Mouse (Mus musculus) spleen, postnatal 14 days (tissue): ENCODE measurements around the gene Prg3.
A peak's percentile ranks its signal among the peaks of the same experiment; 100 is the strongest.

Experiments used
- DNase-seq, 2 experiments: peaks; one replicate each; pipeline ENCODE4 v3.0.0; 2021 to 2022; ENCODE audit warnings: low spot score in 2 of 2

Prg3 gene

DNA sequence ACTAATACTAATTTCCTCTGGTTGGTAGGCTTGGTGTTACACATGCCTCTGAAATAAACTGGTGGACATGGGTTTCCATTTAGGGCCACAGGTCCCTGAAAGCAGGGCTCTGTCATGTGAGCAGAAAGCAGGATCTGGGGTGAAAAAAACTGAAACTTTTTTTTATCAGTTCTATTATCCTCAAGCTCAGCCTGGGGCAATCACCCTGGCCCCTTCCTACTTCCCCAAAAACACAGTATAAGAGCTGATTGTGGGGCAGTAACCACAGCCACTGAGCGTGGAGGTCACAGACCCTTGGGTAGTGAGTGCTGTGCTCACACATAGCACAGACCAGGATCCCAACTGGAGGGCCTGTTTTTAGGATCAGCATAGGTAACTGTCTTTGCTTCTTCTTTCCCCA lies at the start of gene Prg3:
Prg3 (plus strand) TSS at position 286 of the 400 bp plus-strand sequence.
- no peak for DNase-seq

DNA sequence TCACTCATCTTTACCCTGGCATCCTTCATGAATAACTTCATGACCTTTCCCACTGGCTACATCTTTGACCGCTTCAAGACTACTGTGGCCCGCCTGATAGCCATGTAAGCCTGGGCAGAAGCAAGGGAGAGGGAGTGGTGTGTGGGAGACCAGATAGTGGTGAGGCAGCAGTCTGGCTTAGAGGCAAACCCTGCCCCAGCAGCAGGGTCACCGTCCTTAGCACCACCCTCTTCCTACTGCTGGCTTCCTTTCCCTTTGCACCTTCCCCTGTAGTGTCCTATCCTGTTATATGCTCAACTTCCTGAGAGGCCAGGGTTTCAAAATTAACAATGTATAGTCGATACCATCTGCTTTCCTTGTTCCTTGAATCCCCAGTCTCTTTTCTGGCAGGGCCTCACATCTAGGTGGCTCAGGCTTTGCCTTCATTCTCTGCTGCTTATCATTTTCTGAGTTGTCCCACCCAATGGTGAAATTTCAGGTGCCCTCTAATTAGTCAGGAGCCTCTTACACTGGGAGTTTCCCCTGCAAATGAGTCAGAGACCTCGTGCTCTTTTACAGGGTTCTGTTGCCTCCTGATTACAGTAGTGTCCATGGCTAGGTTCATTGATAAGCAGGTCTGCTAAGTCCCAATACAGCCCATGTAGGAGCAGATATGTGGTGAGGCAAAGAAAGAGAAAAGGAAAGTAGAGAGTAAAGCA lies 49.6 kb upstream of the Prg3 start:
- DNase-seq, result peak; percentile 55 to 58

DNA sequence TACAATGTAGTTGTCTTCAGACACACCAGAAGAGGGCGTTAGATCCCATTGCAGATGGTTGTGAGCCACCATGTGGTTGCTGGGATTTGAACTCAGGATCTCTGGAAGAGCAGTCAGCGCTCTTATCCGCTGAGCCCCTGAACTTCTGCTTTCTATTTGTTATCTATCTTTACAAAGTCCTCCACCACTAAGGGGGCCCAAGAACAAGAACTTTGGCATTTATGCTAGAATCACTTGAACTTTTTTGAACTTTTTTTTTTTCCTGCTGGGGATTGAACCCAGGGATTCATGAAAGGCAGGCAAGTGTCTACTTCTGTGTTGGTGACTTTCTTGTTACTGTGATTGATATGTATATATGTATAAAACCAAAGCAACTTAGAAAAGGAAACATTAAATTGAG lies 48.7 kb upstream of the Prg3 start:
- DNase-seq, result no peak

DNA sequence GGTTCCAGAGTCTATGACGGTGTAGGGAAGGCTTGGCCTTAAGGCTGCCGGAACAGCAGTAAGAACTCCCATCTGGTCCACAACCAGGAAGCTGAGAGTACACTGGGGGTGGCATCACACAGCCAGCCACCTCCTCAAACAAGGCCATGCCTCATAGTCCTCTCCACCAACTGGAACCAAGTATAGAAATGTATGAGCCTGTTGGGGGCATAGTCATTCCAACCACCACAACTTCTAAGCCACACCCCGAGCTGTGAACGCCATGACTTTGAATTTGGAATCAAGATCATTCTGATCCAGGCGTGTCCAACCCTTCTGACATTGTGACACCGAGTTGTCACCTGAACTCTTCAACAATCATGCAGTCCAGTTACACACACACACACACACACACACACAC lies 48.3 kb upstream of the Prg3 start:
- no peak for DNase-seq

DNA sequence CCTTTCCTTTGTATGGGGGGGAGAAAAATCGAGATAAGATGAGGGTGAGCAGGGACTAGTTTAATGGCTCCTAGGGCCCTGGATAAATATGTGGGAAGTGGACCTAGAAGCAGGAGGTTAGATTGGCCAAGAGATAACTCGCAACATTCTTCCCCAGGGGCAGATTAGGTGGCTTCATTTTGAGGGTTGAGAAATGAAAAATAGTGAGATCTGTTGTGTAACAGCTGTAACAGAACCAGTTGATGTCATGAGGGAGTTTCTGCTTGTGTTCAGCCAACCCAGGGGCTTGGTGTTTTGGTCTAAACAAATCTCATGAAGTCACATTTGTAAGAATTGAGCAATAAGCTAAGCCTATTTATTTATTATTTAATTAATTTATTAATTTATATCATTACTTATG lies 46.7 kb upstream of the Prg3 start:
- DNase-seq, result no peak

DNA sequence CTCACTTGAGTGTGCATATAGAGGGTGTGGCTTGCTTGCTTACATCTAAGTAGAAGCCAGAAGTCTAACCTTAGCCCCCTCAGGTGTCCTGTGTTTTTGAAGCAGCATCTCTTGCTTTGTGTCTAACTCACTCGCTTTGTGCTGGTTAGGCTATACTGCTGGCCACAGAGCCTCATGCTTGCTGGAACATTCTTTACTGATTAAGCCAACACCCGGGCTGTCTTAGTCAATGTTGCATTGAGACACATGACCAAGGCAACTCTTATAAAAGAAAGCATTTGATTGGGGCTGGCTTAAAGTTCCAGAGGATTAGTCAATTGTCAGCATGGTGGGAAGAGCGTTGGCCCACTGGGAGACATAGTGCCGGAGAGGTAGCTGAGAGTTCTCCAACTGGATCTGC lies 46.2 kb upstream of the Prg3 start:
- DNase-seq, result no peak

DNA sequence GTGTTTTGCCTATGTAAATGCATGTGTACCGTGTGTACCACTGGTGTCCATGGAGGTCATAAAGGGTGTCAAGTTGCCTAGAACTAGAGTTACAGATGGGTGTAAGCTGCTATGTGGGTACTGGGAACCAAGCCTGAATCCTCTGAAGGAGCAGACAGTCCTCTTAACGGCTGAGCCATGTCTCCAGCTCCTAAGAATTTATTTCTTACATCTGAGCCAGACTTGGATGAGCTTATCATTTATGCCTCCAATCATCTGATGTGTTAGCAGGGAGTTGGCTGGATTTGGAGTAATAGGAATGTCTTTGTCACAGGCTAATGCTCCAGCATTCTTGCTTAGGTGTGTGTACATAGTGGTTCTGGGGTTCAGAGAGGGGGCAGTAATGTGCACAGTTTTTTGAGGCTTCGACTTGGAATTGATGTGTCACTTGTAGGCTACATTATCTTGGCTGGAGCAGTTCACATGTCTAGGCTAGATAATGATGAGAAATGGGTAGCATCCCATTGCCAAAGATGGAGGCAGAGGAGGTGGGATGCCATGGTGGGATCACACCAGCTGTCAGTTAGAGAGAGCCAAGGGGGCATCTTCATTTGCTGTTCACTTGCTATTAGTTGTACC lies 40.8 kb upstream of the Prg3 start:
- no peak for DNase-seq

DNA sequence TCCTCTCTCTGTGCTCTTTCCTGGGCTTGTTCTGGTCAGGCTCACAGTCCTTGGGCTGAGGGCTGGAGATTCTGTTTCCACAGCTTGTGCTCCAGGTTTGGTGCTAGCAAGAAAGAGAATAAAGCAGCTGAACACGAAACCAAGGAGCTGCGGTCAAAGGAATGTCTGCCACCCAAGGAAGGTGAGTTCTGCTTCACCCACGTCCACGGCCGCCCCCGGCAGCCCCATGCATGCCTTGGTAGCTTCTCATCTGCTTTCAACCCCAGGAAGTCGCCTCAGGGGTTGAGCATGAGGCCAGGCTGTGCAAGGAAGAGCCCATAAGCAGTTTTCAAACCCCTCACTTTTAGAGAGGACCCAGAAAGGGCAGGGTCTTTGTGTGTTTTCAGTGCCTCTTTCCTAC lies 39.8 kb upstream of the Prg3 start:
- DNase-seq, result no peak

DNA sequence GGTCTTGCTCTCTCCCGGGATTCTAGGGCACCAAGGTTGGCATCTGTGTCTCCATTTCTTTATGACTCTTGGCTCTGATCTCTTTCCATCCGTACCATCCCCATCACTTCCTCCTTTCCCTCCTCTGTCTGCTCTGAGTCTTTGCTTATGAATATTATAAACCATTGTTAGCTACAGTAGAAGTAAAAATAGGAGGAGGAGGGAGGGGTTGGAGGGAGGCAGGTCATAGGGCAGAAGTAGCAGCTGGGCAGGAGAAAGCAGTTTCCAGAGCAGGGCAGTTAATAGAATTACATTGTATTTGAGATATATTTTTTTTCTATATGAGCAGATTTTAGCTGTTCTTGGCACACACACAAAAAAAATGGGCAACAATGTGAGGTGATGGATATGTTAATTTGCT lies 39.3 kb upstream of the Prg3 start:
- no peak for DNase-seq

DNA sequence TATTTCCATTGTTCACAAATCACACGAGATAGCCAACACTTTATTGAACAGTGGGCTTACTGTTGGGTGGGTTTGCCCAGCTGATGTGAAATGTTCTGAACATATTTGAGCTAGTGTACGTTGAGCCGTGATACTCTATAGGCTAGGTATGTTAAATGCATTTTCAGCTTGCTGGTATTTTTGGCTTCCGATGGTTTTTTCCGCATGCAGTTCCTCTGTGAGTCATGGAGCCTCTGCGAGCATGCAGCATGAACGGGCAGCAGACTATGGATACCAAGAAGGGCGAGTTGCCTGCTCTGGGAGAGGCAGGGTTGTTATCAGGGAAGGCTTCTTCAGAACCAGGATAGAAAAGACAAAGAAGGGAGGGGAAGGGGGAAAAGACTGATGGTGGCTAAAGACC lies 37.0 kb upstream of the Prg3 start:
- DNase-seq, result no peak

DNA sequence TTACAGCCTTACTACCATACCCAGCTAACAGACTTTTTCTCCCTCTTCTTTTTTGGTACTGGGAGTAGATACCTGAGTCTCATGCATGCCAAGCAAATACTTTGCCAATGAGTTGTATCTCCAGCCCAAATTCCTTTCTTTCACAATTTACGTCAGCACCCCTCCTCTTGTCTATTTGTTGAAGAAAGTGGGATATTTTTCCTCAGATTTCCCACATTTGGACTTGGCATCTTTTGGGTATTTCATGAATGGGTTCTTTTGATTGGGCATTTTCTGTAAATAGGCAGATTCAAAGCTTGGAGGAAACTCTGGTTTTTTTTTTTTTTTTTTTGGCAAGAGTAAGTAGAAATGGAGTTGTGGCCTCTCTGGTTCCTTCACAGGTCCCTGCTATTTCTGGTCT lies 35.8 kb upstream of the Prg3 start:
- no peak for DNase-seq

DNA sequence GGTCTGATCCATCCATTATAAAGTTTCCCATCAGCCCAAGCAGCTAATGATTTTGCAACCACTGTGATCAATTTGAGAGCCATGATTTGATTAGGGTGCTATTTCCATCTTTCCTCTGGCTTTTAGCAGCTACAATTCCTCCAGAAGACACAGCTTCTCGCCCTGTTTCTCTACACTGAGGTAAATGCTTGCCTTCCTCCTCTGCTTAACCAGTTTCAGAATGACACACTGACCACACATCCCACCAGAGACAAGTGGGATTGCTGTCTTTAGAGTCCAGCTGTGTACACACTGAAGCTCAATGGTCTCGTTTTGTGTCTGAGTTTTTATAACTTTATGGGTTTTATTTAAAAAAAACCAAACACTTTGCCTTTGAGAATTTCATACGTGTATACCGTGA lies 35.3 kb upstream of the Prg3 start:
- no peak for DNase-seq

DNA sequence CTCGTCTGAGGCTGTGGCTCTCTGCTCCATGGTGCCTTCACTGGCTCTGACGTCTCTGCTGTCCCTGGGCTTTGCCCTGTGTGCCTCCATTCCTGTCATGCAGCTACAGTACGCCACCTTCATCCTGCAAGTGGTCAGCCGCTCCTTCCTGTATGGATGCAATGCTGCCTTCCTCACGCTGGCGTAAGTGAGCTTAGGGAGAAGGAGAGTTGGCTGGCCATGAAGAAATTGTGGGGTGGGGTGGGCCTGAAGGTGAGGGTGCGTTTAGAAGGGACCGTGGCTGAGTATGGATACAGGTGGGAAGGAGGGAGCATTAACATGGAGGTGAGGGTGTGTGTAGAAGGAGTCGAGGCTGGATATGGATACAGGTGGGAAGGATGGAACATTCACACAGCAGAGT lies 32.6 kb upstream of the Prg3 start:
- no peak for DNase-seq

DNA sequence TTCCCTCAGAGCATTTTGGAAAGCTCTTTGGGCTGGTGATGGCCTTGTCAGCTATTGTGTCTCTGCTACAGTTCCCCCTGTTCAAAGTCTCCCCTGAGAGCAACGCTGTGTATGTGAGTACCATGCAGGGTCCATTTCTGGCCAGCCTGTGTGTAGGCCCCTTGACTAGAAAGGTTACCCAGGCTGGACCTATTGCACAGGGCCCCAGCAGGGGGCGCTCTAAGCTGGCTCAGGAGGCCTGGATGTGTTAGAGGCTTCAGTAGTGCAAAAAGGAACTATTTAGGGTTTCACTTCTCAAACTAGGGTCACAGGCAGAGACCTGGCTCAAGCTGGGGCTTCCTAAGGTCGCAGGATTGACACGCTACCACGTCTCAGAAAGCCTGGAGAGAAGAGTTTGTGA lies 31.7 kb upstream of the Prg3 start:
- DNase-seq, result peak; percentile 61 to 78

DNA sequence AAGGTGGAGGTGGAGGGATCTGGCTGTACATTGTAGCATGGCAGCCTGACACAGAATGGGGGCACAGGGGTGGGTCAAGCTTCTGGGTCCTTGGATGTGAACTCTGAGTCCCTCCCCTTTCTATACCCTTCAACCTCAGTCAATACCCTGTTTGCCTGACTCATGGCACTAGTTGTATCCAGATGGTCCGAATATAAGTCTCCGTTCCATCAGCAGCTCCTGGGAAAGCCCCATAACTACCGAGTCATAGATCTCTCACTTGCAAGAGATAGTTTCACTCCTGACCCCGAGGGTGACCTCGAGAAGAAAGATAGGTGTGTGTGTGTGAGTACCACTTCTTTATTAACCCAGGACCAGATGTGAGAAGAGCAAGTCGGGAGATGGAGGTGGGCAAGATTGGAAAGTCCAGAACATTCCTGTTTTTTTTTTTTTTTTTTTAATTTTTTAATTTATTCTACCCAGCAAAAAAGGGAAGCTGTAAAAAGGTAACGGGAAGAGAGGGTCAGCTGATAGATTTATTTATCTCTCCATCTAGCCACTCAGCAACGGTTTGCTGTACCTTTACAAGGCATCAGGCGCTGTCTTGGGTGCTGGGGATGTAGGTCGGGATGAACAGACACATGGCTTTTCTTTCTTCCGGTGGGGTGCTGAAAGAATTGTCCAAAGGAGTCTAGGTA lies 29.3 kb upstream of the Prg3 start:
- no peak for DNase-seq

DNA sequence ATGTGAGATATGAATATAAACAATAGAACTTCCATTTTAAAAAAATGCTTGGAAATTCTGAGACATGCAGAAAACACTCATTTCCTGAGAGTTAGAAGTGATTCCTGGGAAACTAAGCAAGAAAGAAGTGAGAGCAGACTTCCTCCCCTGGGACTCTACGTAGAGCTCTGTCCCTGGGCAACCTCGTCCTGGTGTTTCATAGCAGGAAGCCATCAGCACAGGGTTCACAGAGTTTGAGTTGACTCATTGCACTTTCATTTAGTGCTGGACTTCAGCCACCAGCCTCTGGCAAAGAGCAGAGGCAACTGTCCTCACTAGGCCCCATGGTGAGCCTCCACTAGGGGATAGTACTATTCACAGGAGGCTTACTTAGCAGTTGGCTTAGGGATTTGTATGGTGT lies 26.7 kb upstream of the Prg3 start:
- no peak for DNase-seq

DNA sequence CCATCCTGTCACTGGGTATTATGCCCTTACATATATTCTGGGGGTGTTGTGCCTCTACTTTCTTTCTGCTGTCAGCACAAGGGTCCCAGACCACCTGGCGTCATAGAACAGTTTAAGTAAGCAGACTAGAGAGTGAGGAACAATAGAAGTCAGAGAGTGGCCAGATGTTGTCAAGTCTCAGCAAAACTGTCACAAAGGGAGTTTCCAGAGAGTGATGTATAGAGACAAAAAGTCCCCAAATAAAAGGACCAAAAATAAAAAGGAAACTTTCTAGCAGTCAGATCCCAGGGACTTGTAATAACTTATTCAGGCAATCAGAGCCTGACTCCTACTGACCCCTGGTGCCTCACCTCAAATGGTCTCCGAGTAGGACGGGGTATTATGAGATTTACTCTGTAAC lies 26.1 kb upstream of the Prg3 start:
- DNase-seq, result no peak

DNA sequence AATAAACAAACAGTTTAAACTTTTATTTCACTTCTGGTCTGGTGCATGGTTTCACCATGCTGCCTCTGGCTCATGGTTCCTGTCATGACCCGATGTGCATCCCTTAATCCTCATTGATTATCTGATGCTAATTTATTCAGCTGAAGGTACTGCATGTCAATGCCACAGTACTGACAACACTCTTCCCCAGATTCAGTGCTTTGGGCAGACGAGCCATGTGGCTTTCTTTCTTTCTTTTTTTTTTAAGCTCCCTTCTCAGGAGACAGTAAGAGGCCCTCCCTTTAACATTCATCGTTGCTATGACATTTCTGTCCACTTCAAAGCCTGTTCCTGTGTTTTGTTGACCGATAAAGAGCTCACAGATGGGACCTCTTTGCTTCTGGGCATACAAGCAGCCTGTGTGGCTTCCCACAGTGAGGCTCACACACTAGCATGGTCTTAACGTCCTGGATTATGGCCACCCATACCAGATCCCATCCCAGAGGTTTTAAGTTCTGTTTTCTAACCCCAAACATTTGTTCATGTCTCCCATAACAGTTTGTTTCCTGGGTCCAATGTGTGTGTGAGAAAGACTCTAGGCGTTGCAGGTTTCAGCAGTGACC lies 25.0 kb upstream of the Prg3 start:
- no peak for DNase-seq

DNA sequence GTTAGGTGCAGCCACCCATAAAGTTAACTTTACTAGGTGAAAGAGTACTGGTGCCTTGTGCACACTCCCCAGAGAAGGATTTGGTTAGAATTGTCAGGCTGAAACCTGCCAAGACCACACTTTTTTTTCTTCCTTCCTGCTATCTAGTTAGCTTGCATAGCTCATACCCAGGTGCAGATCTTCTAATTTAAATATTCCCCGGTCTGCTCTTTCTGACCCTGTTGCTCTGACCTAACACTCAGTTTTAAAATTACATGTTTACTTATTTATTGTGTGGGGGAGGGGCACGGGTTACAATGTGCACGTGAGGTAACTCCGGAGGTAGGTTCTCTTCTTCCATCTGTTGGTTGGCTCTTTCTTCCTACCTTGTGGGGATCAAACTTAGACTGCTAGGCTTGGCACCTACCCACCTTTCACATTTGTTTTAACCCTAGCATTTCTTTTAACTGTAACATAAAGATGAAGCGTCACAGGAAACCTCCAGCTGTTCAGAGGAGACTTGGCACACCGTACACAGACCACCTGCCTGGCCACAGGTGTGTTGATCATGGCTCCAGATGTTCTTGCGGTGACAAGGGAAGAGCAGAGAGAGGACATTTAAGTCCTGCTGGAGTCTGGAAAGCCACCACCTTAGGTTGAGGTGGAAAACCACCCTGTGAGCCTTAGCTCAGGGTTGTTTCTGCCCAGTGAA lies 23.8 kb upstream of the Prg3 start:
- DNase-seq, result no peak

DNA sequence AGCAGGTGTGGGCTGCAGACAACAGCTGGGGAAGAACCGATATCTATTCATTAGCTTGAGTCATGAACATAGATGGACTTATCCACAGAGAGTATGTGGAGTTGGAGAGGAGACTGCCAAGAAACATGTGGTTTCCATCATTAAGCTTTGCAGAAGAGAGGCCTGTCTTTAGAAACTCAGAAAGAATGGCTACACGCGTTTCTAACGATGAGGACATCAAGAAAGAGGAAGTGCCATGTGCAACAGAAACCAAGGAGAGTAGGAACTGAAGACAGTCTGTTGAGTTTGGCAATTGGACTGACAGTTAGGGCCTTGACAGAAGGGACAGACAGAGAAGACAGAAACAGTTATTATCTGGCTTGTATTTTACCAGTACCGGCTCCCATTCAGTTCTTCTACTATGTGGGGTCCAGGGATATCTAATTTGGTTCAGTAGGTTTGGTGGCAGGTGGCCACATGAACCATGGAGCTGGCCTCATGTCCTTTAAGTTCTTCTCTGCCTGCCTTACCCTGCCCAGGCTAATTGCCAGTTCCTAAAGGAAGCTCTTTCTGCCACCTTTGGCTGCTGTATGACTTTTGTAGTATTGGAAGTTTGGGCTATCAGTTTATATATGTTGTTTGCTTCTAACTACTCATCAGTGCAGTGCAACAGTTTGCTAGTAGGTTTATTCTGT lies 20.6 kb upstream of the Prg3 start:
- DNase-seq, result no peak

DNA sequence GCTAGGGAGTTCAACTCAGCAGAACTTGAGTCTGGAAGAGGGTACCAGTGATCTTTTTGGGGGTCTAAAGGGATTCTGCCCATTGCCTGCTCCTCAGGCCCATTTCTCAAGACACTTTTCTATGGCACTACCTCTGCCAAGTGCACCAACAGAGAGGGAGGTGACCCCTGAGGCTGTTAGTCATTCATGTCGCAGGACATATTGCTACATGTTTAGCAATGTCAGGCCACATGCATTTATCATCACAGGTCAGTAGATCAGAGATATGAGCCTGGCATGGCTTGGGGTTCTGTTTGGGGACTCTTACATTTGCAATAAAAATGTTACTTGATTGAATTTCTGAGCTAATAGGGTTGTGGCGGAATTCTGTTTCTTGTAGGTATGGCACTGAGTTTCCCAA lies 12.4 kb upstream of the Prg3 start:
- DNase-seq, result no peak

DNA sequence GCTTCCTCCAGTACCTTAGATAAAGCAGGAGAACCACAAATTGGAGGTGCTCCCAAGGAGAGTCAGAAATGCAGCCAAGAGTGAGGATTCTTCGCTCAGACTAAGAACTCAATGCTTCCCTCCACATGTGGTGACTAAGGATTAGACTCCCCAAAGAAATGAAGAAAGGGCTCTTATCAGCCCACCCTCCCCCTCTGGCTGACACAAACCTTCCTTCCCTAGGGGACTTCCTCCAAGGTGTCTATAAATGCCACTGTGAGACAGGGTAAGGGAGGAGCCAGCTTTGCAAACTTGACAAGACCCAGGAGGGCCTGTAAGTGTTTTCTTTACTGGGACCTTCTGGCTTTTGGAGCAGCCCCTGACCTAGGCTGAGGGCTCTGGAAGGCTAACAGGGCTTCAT lies 7.8 kb upstream of the Prg3 start, which contains the start of gene Prg2:
Prg2 (plus strand) TSS at position 274 of the 400 bp plus-strand sequence.
- no peak for DNase-seq
